In the genomic region with DNA sequence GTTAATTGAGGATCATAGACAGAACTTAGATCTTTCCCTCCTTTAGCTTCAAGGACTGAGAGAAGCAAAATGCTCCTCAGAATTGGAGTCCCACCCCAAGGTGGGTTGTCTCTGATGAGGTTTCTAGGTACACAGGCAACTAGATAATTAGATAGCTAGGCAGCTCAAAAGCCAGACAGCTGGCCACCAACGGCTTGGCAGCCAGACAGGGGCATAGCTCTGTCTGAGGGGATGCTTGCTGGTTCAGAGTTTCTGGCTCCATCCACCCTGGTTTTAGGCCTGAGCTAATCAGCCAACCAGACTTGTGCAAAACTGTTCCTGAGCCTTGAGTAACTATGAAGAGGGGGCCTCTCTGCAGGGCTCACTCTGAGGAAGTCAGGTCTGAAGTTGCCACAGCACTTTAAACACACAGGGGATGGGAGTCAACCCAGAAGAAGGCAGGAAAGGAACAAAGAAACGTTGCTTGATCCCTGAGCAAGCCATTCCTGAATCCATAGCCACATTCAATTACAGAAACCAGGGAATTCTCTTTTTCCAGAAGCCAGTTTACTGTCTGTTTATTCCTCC, we compare ENCODE assay signal across 14 mouse cellular contexts.
"Had no signal": no experiment of that assay in that cellular context is flagged by ENCODE, and none has a peak within 500 bp of the region (broad histone marks: within the 10 kb centered on the region; RNA-seq: fewer than 3 reads in every experiment).

No protein-coding gene starts in this region.

- ATAC-seq: liver, postnatal 0 days had no signal

- DNase-seq: kidney, adult 18-20 months; kidney, postnatal 10 days; kidney, postnatal 4 days; liver, postnatal 0 days; right cerebral cortex, adult 18-20 months; right cerebral cortex, postnatal 25 days; thymus, postnatal 14 days had no signal

- H3K9ac ChIP-seq: liver, postnatal 0 days; midbrain, embryonic 12.5 days; neural tube, embryonic 15.5 days had no signal

- H3K36me3 ChIP-seq: limb, embryonic 10.5 days; midbrain, embryonic 12.5 days; neural tube, embryonic 15.5 days had no signal

- H3K27me3 ChIP-seq: midbrain, embryonic 12.5 days; neural tube, embryonic 15.5 days had no signal

- H3K4me1 ChIP-seq: midbrain, embryonic 12.5 days; neural tube, embryonic 15.5 days had no signal

- H3K4me2 ChIP-seq: liver, embryonic 11.5 days; midbrain, embryonic 12.5 days; neural tube, embryonic 15.5 days had no signal

- H3K4me3 ChIP-seq: layer of hippocampus, adult 2 months; limb, embryonic 10.5 days; midbrain, embryonic 12.5 days; myocyte; neural tube, embryonic 15.5 days had no signal

- H3K9me3 ChIP-seq: limb, embryonic 10.5 days; midbrain, embryonic 12.5 days; neural tube, embryonic 15.5 days had no signal

- H3K27ac ChIP-seq: layer of hippocampus, adult 2 months; limb, embryonic 10.5 days; midbrain, embryonic 12.5 days; neural tube, embryonic 15.5 days; stomach, postnatal 0 days had no signal
